Mouse (Mus musculus) liver, embryonic 16.5 days (tissue): ENCODE measurements around the gene Prdx5. TPM values are rescaled to one million over a fixed set of nuclear protein-coding genes. Genes with fewer than 3 reads are reported as not detected.
"Not testable (repeated sequence)": the region's sequence is repeated elsewhere in the genome, so short reads cannot be mapped to it uniquely, and the experiment has no call there.

ENCODE experiments used
- ATAC-seq: fragments of 200-750 bp; cut with Nextera tagmentation; 2 replicates; pipeline ENCODE4 v1.8.0; 2017; ENCODE audit warnings: low read depth, mild to moderate bottlenecking, moderate number of reproducible peaks, moderate library complexity
- H3K27ac ChIP-seq: fragments of 300-500 bp; sonication (generic); 2 replicates; pipeline ENCODE4 v1.5.1; 2014; ENCODE audit warnings: mild to moderate bottlenecking, low read length
- H3K27me3 ChIP-seq: fragments of 300-500 bp; sonication (generic); 2 replicates; pipeline ENCODE4 v1.6.1; 2014; ENCODE audit warnings: low read depth, low read length, mixed read lengths; ENCODE audit not compliant: control insufficient read depth, insufficient read depth
- H3K36me3 ChIP-seq: fragments of 300-500 bp; sonication (generic); 2 replicates; pipeline ENCODE4 v1.6.1; 2014; ENCODE audit warnings: mild to moderate bottlenecking; ENCODE audit not compliant: control insufficient read depth, insufficient read depth
- H3K4me1 ChIP-seq: fragments of 300-500 bp; sonication (generic); 2 replicates; pipeline ENCODE4 v1.6.1; 2014; ENCODE audit warnings: low read depth, low read length, mixed read lengths; ENCODE audit not compliant: control insufficient read depth
- H3K4me2 ChIP-seq: fragments of 300-500 bp; sonication (generic); 2 replicates; pipeline ENCODE4 v1.6.1; 2014; ENCODE audit warnings: low read depth, low read length, mixed read lengths
- H3K4me3 ChIP-seq: fragments of 300-500 bp; sonication (generic); 2 replicates; pipeline ENCODE4 v1.5.1; 2014; ENCODE audit warnings: low read depth, mild to moderate bottlenecking, low read length
- H3K9ac ChIP-seq: fragments of 300-500 bp; sonication (generic); 2 replicates; pipeline ENCODE4 v1.6.1; 2014; ENCODE audit warnings: low read depth, low read length
- H3K9me3 ChIP-seq: fragments of 300-500 bp; sonication (generic); replicated peaks from 2 replicates; pipeline ENCODE4 v1.6.1; 2016; ENCODE audit warnings: low read length; ENCODE audit not compliant: control insufficient read depth
- WGBS: fragments of 180-500 bp; shearing (Covaris S2); extraction: QIAGEN DNeasy Blood & Tissue Kit; methylation state at CpG from one replicate; pipeline ENCODE4 v1.1.7; 2014; ENCODE audit not compliant: insufficient replicate concordance; 5-methylcytosine and 5-hydroxymethylcytosine counted together
- polyA plus RNA-seq: library from polyadenylated mRNA; unstranded; fragments of >200 nt; fragmentation: Nextera tagmentation; extraction: Ambion mirVana; gene quantifications from 2 replicates; pipeline ENCODE4 v1.2.1, GENCODE M21; 2015

Gene Prdx5
- polyA plus RNA-seq, 1 experiment from 2014 or later = 161 TPM

GRCm38 (mm10) chr19:6913991-6914390 lies 4.1 kb upstream of the Prdx5 start:
- Histone ChIP-seq H3K36me3 (no peaks in the 10 kb centered on the region; the same call in 1 of the 2 replicates), H3K4me3 (no peak overlapping the region), H3K4me2 (no peak overlapping the region), H3K27ac (no peak overlapping the region), H3K27me3 (no peaks in the 10 kb centered on the region), H3K9me3 (no peaks in the 10 kb centered on the region), H3K4me1 (peaks cover 19% of the 10 kb centered on the region), H3K9ac (no peak overlapping the region)
- ATAC-seq = no peak
- WGBS = 80% methylated on average over 11 of the region's 11 CpGs

GRCm38 (mm10) chr19:6913036-6913435 lies 3.1 kb upstream of the Prdx5 start:
- H3K4me2 ChIP-seq = no peak overlapping the region
- WGBS = 63% methylated on average over 6 of the region's 6 CpGs
- ATAC-seq = no peak
- no peaks in the 10 kb centered on the region; the same call in 1 of the 2 replicates for H3K36me3 ChIP-seq
- H3K27me3 ChIP-seq = no peaks in the 10 kb centered on the region
- no peak overlapping the region for H3K9ac ChIP-seq
- H3K9me3 ChIP-seq = no peaks in the 10 kb centered on the region
- no peak overlapping the region for H3K27ac ChIP-seq
- peaks cover 27% of the 10 kb centered on the region for H3K4me1 ChIP-seq
- no peak overlapping the region for H3K4me3 ChIP-seq

GRCm38 (mm10) chr19:6912205-6912970 lies 2.5 kb upstream of the Prdx5 start:
- no peaks in the 10 kb centered on the region for H3K9me3 ChIP-seq
- peaks cover 29% of the 10 kb centered on the region for H3K4me1 ChIP-seq
- no peaks in the 10 kb centered on the region; the same call in 1 of the 2 replicates for H3K36me3 ChIP-seq
- no peak overlapping the region for H3K9ac ChIP-seq
- H3K27me3 ChIP-seq = no peaks in the 10 kb centered on the region
- WGBS = 77% methylated on average over 15 of the region's 15 CpGs
- H3K27ac ChIP-seq = no peak overlapping the region
- ATAC-seq = no peak
- H3K4me3 ChIP-seq = no peak overlapping the region
- H3K4me2 ChIP-seq = no peak overlapping the region

- 77% methylated on average over 19 of the region's 19 CpGs for WGBS
- H3K4me2 ChIP-seq = peak overlapping the region; percentile 90
- ATAC-seq = no peak
- H3K9me3 ChIP-seq = no peaks in the 10 kb centered on the region
- H3K27me3 ChIP-seq = no peaks in the 10 kb centered on the region
- H3K4me1 ChIP-seq = peaks cover 29% of the 10 kb centered on the region
- H3K36me3 ChIP-seq = peaks cover 3% of the 10 kb centered on the region
- 0 out of 2 replicates have a peak overlapping the region, but pooled peaks have one; percentile 26 for H3K9ac ChIP-seq
- no peak overlapping the region for H3K27ac ChIP-seq
- peak overlapping the region; percentile 22; the same call in 1 of the 2 replicates for H3K4me3 ChIP-seq
Observed at GRCm38 (mm10) chr19:6911101-6912074, 1.5 kb upstream of the Prdx5 start.

- WGBS = under 1% methylated on average over 29 of the region's 30 CpGs
- Histone ChIP-seq H3K4me2 (peak overlapping the region; percentile 90), H3K9ac (peak overlapping the region; percentile 75), H3K4me1 (peaks cover 22% of the 10 kb centered on the region), H3K27ac (peak overlapping the region; percentile 98), H3K4me3 (peak overlapping the region; percentile 82)
- not testable (repeated sequence) for H3K9me3 ChIP-seq, H3K36me3 ChIP-seq, H3K27me3 ChIP-seq
- 0 out of 2 replicates have a peak, but pooled peaks have one; percentile 14 for ATAC-seq
Observed at GRCm38 (mm10) chr19:6910306-6910705, 400 bp upstream of the Prdx5 start.

- Histone ChIP-seq H3K4me2 (peak overlapping the region; percentile 90), H3K9ac (peak overlapping the region; percentile 75), H3K4me1 (peaks cover 18% of the 10 kb centered on the region), H3K9me3 (no peaks in the 10 kb centered on the region), H3K4me3 (peak overlapping the region; percentile 82), H3K27ac (peak overlapping the region; percentile 98), H3K27me3 (no peaks in the 10 kb centered on the region), H3K36me3 (peaks cover 6% of the 10 kb centered on the region)
- no peak for ATAC-seq
- WGBS = 4% methylated on average over 11 of the region's 11 CpGs
Observed at GRCm38 (mm10) chr19:6909021-6909420, 885 bp downstream of the Prdx5 start.

GRCm38 (mm10) chr19:6907811-6908540 lies 1.9 kb downstream of the Prdx5 start:
- peak; percentile 17; the same call in 1 of the 2 replicates for ATAC-seq
- peaks cover 18% of the 10 kb centered on the region for H3K4me1 ChIP-seq
- 60% methylated on average over 7 of the region's 7 CpGs for WGBS
- H3K4me2 ChIP-seq = peak overlapping the region; percentile 90
- H3K9me3 ChIP-seq = no peaks in the 10 kb centered on the region
- peak overlapping the region; percentile 82 for H3K4me3 ChIP-seq
- peak overlapping the region; percentile 60 for H3K27ac ChIP-seq
- H3K36me3 ChIP-seq = peaks cover 6% of the 10 kb centered on the region
- no peak overlapping the region for H3K9ac ChIP-seq
- no peaks in the 10 kb centered on the region for H3K27me3 ChIP-seq

GRCm38 (mm10) chr19:6907094-6907493 lies 2.8 kb downstream of the Prdx5 start:
- Histone ChIP-seq H3K4me2 (0 out of 2 replicates have a peak overlapping the region, but pooled peaks have one; percentile 4), H3K9ac (no peak overlapping the region), H3K4me1 (peaks cover 18% of the 10 kb centered on the region), H3K36me3 (peaks cover 6% of the 10 kb centered on the region), H3K9me3 (no peaks in the 10 kb centered on the region), H3K27me3 (no peaks in the 10 kb centered on the region), H3K4me3 (no peak overlapping the region), H3K27ac (no peak overlapping the region)
- ATAC-seq = no peak
- WGBS = 72% methylated on average over 8 of the region's 8 CpGs
